Mouse (Mus musculus): ENCODE results near the gene Fzd7. TPM values are rescaled to one million over a fixed set of nuclear protein-coding genes. Genes with fewer than 3 reads are reported as not detected.

The Fzd7 gene
- polyA plus RNA-seq, 1 experiment from 2014 or later = 3.9 TPM

- DNase-seq (ENCODE audit: low spot score) = no peak
- 31% methylated on average over 9 of the region's 11 CpGs for WGBS
- no peaks in the 10 kb centered on the region for H3K27me3 ChIP-seq (ENCODE audit: control insufficient read depth, insufficient read depth, low read length)
Observed at GRCm38 (mm10) chr1:59472368-59473180, 9.7 kb upstream of the Fzd7 start.

GRCm38 (mm10) chr1:59473181-59473555 lies 9.1 kb upstream of the Fzd7 start:
- no peak overlapping the region for H3K9ac ChIP-seq (ENCODE audit: low read length)
- ATAC-seq (ENCODE audit: low FRiP score, low TSS enrichment) = no peak

More at GRCm38 (mm10) chr1:59472368-59473180, 9.7 kb upstream of the Fzd7 start:
- Histone ChIP-seq H3K4me1 (replicated peaks; ENCODE audit: control insufficient read depth, insufficient read depth) (0 out of 2 replicates have a peak, but pooled peaks cover 2% of the 10 kb centered on the region), H3K9me3 (ENCODE audit: control insufficient read depth, low read length) (no peaks in the 10 kb centered on the region), H3K9ac (ENCODE audit: low read length) (no peak overlapping the region), H3K4me2 (replicated peaks; ENCODE audit: low read depth) (peak overlapping the region; percentile 20; the same call in 1 of the 2 replicates), H3K27ac (replicated peaks) (no peak overlapping the region), H3K36me3 (ENCODE audit: control insufficient read depth, insufficient read depth, low read length) (no peaks in the 10 kb centered on the region), H3K4me3 (ENCODE audit: low read depth, low read length) (no peak overlapping the region)
- peak; percentile 24 for TF ChIP-seq CTCF (IDR thresholded peaks at IDR 0.05; ENCODE audit: low read depth)
- TF ChIP-seq EP300 (optimal IDR thresholded peaks at IDR 0.05) = no peak
- 0 out of 2 replicates have a peak, but pooled peaks have one; percentile 29 for ATAC-seq (ENCODE audit: low FRiP score, low TSS enrichment)

GRCm38 (mm10) chr1:59475618-59476017 lies 6.6 kb upstream of the Fzd7 start:
- DNase-seq (ENCODE audit: low spot score) (no peak), ATAC-seq (ENCODE audit: low FRiP score, low TSS enrichment) (peak; percentile 52)
- Histone ChIP-seq H3K27me3 (ENCODE audit: control insufficient read depth, insufficient read depth, low read length) (no peaks in the 10 kb centered on the region), H3K4me3 (ENCODE audit: low read depth, low read length) (no peak overlapping the region), H3K27ac (replicated peaks) (no peak overlapping the region), H3K9me3 (ENCODE audit: control insufficient read depth, low read length) (no peaks in the 10 kb centered on the region), H3K36me3 (ENCODE audit: control insufficient read depth, insufficient read depth, low read length) (no peaks in the 10 kb centered on the region), H3K4me1 (replicated peaks; ENCODE audit: control insufficient read depth, insufficient read depth) (0 out of 2 replicates have a peak, but pooled peaks cover 2% of the 10 kb centered on the region), H3K9ac (ENCODE audit: low read length) (no peak overlapping the region), H3K4me2 (replicated peaks; ENCODE audit: low read depth) (no peak overlapping the region)
- TF ChIP-seq CTCF (IDR thresholded peaks at IDR 0.05; ENCODE audit: low read depth) (no peak), EP300 (optimal IDR thresholded peaks at IDR 0.05) (no peak)
- WGBS = 46% methylated on average over 2 of the region's 2 CpGs

More at GRCm38 (mm10) chr1:59473181-59473555, 9.1 kb upstream of the Fzd7 start:
- TF ChIP-seq EP300 (optimal IDR thresholded peaks at IDR 0.05) = no peak
- no peak for TF ChIP-seq CTCF (IDR thresholded peaks at IDR 0.05; ENCODE audit: low read depth)
- Histone ChIP-seq H3K27me3 (ENCODE audit: control insufficient read depth, insufficient read depth, low read length) (no peaks in the 10 kb centered on the region), H3K9me3 (ENCODE audit: control insufficient read depth, low read length) (no peaks in the 10 kb centered on the region), H3K36me3 (ENCODE audit: control insufficient read depth, insufficient read depth, low read length) (no peaks in the 10 kb centered on the region), H3K27ac (replicated peaks) (no peak overlapping the region), H3K4me3 (ENCODE audit: low read depth, low read length) (no peak overlapping the region), H3K4me2 (replicated peaks; ENCODE audit: low read depth) (no peak overlapping the region), H3K4me1 (replicated peaks; ENCODE audit: control insufficient read depth, insufficient read depth) (0 out of 2 replicates have a peak, but pooled peaks cover 2% of the 10 kb centered on the region)
- 27% methylated on average over 4 of the region's 4 CpGs for WGBS
- no peak for DNase-seq (ENCODE audit: low spot score)

- Histone ChIP-seq H3K9ac (ENCODE audit: low read length) (no peak overlapping the region), H3K27me3 (ENCODE audit: control insufficient read depth, insufficient read depth, low read length) (no peaks in the 10 kb centered on the region), H3K4me2 (replicated peaks; ENCODE audit: low read depth) (no peak overlapping the region), H3K9me3 (ENCODE audit: control insufficient read depth, low read length) (no peaks in the 10 kb centered on the region), H3K4me1 (replicated peaks; ENCODE audit: control insufficient read depth, insufficient read depth) (no peaks in the 10 kb centered on the region; the same call in 1 of the 2 replicates), H3K4me3 (ENCODE audit: low read depth, low read length) (no peak overlapping the region), H3K27ac (replicated peaks) (no peak overlapping the region), H3K36me3 (ENCODE audit: control insufficient read depth, insufficient read depth, low read length) (no peaks in the 10 kb centered on the region)
- ATAC-seq (ENCODE audit: low FRiP score, low TSS enrichment) (no peak), DNase-seq (ENCODE audit: low spot score) (no peak)
- TF ChIP-seq EP300 (optimal IDR thresholded peaks at IDR 0.05) (no peak), CTCF (IDR thresholded peaks at IDR 0.05; ENCODE audit: low read depth) (no peak)
- WGBS = 57% methylated on average over 3 of the region's 3 CpGs
Observed at GRCm38 (mm10) chr1:59478911-59479310, 3.3 kb upstream of the Fzd7 start.

- Histone ChIP-seq H3K27me3 (ENCODE audit: control insufficient read depth, insufficient read depth, low read length) (no peaks in the 10 kb centered on the region), H3K4me3 (ENCODE audit: low read depth, low read length) (peak overlapping the region; percentile 79), H3K9me3 (ENCODE audit: control insufficient read depth, low read length) (no peaks in the 10 kb centered on the region), H3K36me3 (ENCODE audit: control insufficient read depth, insufficient read depth, low read length) (no peaks in the 10 kb centered on the region), H3K4me2 (replicated peaks; ENCODE audit: low read depth) (peak overlapping the region; percentile 95), H3K27ac (replicated peaks) (peak overlapping the region; percentile 89), H3K9ac (ENCODE audit: low read length) (peak overlapping the region; percentile 49), H3K4me1 (replicated peaks; ENCODE audit: control insufficient read depth, insufficient read depth) (peaks cover 9% of the 10 kb centered on the region; the same call in 1 of the 2 replicates)
- DNase-seq (ENCODE audit: low spot score) (no peak), ATAC-seq (ENCODE audit: low FRiP score, low TSS enrichment) (no peak; the same call in 1 of the 2 replicates)
- 6% methylated on average over 23 of the region's 23 CpGs for WGBS
- TF ChIP-seq CTCF (IDR thresholded peaks at IDR 0.05; ENCODE audit: low read depth) (no peak), EP300 (optimal IDR thresholded peaks at IDR 0.05) (no peak)
Observed at GRCm38 (mm10) chr1:59480821-59481455, 1.3 kb upstream of the Fzd7 start.
